Mouse (Mus musculus) limb, embryonic 11.5 days (tissue): Measurements from ENCODE around the gene Nup50. TPM values are rescaled to one million over a fixed set of nuclear protein-coding genes. Genes with fewer than 3 reads are reported as not detected.
A peak's percentile ranks its signal among the peaks of the same experiment; 100 is the strongest.

ENCODE experiments used
- ATAC-seq: fragments of 200-750 bp; cut with Nextera tagmentation; 2 replicates; pipeline ENCODE4 v1.8.0; 2017; ENCODE audit warnings: low read depth; ENCODE audit not compliant: insufficient number of reproducible peaks, low FRiP score, low TSS enrichment
- DNase-seq: peaks from one replicate; pipeline ENCODE4 v3.0.0-alpha.2; 2015; ENCODE audit warnings: low spot score
- H3K27ac ChIP-seq: fragments of 300-500 bp; sonication (generic); replicated peaks from 2 replicates; pipeline ENCODE4 v1.5.1; 2014; ENCODE audit warnings: low read depth, mild to moderate bottlenecking, low read length
- H3K27me3 ChIP-seq: fragments of 300-500 bp; sonication (generic); 2 replicates; pipeline ENCODE4 v1.6.1; 2014; ENCODE audit warnings: mild to moderate bottlenecking, low read length, mixed read lengths; ENCODE audit not compliant: control insufficient read depth, insufficient read depth
- H3K36me3 ChIP-seq: fragments of 300-500 bp; sonication (generic); 2 replicates; pipeline ENCODE4 v1.6.1; 2014; ENCODE audit warnings: mild to moderate bottlenecking, low read length, moderate library complexity, mixed read lengths; ENCODE audit not compliant: control insufficient read depth, insufficient read depth
- H3K4me1 ChIP-seq: fragments of 300-500 bp; sonication (generic); 2 replicates; pipeline ENCODE4 v1.6.1; 2014; ENCODE audit warnings: low read length, mixed read lengths; ENCODE audit not compliant: control insufficient read depth, insufficient read depth
- H3K4me2 ChIP-seq: fragments of 300-500 bp; sonication (generic); 2 replicates; pipeline ENCODE4 v1.6.1; 2014; ENCODE audit warnings: low read depth, mild to moderate bottlenecking, moderate library complexity; ENCODE audit not compliant: severe bottlenecking
- H3K4me3 ChIP-seq: fragments of 300-500 bp; sonication (generic); 2 replicates; pipeline ENCODE4 v1.5.1; 2014; ENCODE audit warnings: low read depth, low read length
- H3K9ac ChIP-seq: fragments of 300-500 bp; sonication (generic); 2 replicates; pipeline ENCODE4 v1.6.1; 2014; ENCODE audit warnings: mild to moderate bottlenecking, low read length
- H3K9me3 ChIP-seq: fragments of 300-500 bp; sonication (generic); 2 replicates; pipeline ENCODE4 v1.6.1; 2016; ENCODE audit warnings: low read length; ENCODE audit not compliant: control insufficient read depth
- WGBS: fragments of 180-500 bp; shearing (Covaris S2); extraction: QIAGEN DNeasy Blood & Tissue Kit; methylation state at CpG from one replicate; pipeline ENCODE4 v1.1.7; 2014; 5-methylcytosine and 5-hydroxymethylcytosine counted together
- polyA plus RNA-seq: library from polyadenylated mRNA; unstranded; fragments of >200 nt; fragmentation: Nextera tagmentation; extraction: Ambion mirVana; gene quantifications from 2 replicates; pipeline ENCODE4 v1.2.1, GENCODE M21; 2014

Nup50 gene
- polyA plus RNA-seq, 1 experiment from 2014 or later, result 64.8 TPM

DNA sequence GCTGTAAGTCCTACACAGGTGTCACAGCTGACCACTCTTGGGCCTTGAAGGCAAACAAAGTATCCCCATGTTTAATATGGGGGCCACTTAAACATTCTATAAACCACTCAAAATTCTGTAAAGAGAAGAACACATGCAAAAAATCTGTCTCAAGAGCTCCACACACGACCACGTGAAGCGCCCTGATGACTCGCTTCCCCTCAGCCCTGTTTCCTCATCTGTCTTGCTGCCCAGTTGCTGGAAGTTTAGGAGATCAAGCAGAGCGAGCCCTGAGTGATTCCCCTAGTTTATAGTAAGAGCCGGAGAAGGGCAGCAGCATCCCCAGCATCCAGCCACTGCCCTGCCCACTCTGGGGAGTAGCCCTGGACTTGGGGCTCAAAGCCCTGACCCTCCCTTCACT is 36.7 kb downstream of the Nup50 start:
- no peaks in the 10 kb centered on the region for H3K36me3 ChIP-seq
- H3K9ac ChIP-seq, result no peak overlapping the region
- H3K4me3 ChIP-seq, result no peak overlapping the region
- H3K9me3 ChIP-seq, result no peaks in the 10 kb centered on the region
- DNase-seq (no peak), ATAC-seq (no peak)
- no peak overlapping the region for H3K4me2 ChIP-seq
- H3K27me3 ChIP-seq, result no peaks in the 10 kb centered on the region
- H3K4me1 ChIP-seq, result no peaks in the 10 kb centered on the region
- no peak overlapping the region for H3K27ac ChIP-seq
- WGBS, result 89% methylated on average over 6 of the region's 6 CpGs

DNA sequence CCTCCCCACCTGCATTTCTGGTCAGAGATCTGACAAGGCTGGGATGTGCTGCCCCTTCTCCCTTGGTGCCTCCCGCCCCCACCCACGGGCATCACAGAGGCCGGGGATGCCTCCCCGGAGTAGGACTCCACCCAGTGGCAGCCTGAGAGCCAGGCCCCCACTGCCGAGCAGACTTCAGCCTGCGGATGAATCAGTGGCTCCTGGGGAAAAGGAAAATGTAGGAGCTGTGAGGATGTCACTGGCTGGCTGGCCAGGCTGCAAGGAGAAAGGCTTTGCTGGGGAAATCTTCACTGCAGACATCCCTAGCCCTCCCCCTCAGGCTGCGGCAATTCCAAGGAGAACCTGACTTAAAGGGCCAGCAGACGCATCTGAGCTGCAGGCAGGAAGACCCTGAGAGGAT is 37.5 kb downstream of the Nup50 start:
- H3K9ac ChIP-seq, result no peak overlapping the region
- no peak overlapping the region for H3K4me3 ChIP-seq
- no peak overlapping the region for H3K27ac ChIP-seq
- no peak for ATAC-seq
- H3K36me3 ChIP-seq, result no peaks in the 10 kb centered on the region
- H3K4me2 ChIP-seq, result no peak overlapping the region
- 31% methylated on average over 8 of the region's 8 CpGs for WGBS
- H3K27me3 ChIP-seq, result no peaks in the 10 kb centered on the region
- no peaks in the 10 kb centered on the region for H3K4me1 ChIP-seq
- no peak for DNase-seq
- H3K9me3 ChIP-seq, result no peaks in the 10 kb centered on the region

DNA sequence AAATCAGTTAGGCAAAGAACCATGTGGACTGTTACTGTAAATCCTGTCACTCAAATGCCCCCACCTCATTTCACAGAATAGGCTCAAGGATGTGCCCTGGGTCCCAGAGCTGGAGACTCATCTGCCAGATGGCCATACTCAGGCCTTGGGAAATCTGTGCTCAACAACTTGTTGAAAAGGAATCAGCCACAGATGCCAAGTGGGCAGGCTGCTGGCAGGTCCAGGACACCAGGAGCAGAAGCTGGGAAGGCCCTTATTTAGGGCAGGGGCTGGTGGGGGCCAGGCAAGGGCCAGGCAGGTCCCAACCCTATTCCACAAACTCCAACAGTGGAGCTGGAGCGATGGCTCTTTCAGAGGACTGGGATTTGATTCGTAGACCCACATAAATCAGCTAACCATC is 39.3 kb downstream of the Nup50 start:
- Histone ChIP-seq H3K9ac (no peak overlapping the region), H3K4me3 (no peak overlapping the region), H3K27me3 (no peaks in the 10 kb centered on the region), H3K27ac (no peak overlapping the region), H3K4me1 (no peaks in the 10 kb centered on the region), H3K36me3 (no peaks in the 10 kb centered on the region), H3K4me2 (no peak overlapping the region), H3K9me3 (no peaks in the 10 kb centered on the region)
- DNase-seq (no peak), ATAC-seq (no peak)
- 80% methylated on average over 2 of the region's 2 CpGs for WGBS

DNA sequence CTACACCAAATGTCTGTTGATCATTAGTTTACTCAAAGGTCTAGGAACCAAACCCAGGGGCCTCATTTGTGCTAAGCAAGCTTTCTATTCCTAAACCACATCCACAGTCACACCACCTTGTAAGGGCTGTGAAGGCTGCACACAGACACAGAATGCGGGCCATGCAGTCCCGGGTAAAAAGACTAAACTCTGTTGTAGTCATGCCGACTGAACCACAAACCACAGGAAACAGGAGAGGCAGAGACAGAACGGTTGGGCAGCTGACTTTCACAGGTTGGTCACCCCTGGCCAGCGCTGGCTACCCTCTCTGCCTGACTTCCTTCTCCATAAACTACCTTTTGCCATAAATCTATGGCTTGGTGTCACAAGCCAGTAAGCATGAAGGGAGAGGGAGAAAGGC is 41.6 kb downstream of the Nup50 start:
- ATAC-seq (no peak), DNase-seq (no peak)
- Histone ChIP-seq H3K27me3 (no peaks in the 10 kb centered on the region), H3K4me1 (no peaks in the 10 kb centered on the region), H3K36me3 (no peaks in the 10 kb centered on the region), H3K4me2 (no peak overlapping the region), H3K9me3 (no peaks in the 10 kb centered on the region), H3K27ac (no peak overlapping the region), H3K9ac (no peak overlapping the region), H3K4me3 (no peak overlapping the region)
- WGBS, result 83% methylated on average over 5 of the region's 5 CpGs

DNA sequence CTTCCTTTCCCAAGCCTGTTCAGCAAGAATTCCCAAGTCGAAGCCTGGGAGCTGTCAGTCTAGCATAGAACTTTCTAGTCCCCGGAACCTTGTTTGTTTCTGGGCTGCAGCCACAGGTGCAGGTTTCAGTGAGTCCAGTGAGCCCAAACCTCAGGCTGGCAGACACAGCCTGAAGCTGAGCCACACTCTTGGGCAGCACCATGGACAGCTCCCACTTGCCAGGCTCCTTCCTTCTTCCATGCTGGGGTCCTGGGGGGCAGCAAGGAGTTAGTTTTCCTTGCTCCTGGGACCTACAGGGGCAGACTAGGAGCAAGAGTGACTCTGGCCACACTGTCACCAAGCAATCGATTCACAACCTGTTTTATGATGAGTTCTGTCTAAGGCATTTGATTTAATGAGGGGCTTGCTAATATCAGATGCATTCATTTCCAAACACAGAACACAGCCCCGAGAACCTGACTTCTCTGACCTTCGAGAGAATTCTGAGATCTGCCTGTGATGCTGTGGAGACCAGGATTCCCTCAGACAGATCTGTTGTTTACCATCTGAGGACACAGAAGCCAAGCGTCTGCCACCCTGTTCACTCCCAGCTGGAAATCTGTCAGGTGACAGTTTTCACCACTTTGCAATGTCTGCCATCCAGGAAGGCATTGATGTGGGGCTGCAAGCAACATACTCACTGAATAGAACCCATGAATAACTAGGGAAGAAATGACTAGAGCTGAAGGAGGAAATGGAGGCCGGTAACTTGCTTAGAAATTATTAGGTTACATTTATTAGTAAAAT is 42.6 kb downstream of the Nup50 start:
- no peak for ATAC-seq
- no peak overlapping the region for H3K9ac ChIP-seq
- 60% methylated on average over 7 of the region's 7 CpGs for WGBS
- H3K4me1 ChIP-seq, result no peaks in the 10 kb centered on the region
- no peak overlapping the region for H3K4me2 ChIP-seq
- DNase-seq, result peak; percentile 85
- H3K9me3 ChIP-seq, result no peaks in the 10 kb centered on the region
- no peaks in the 10 kb centered on the region for H3K36me3 ChIP-seq
- H3K27me3 ChIP-seq, result no peaks in the 10 kb centered on the region
- H3K4me3 ChIP-seq, result no peak overlapping the region
- H3K27ac ChIP-seq, result no peak overlapping the region

DNA sequence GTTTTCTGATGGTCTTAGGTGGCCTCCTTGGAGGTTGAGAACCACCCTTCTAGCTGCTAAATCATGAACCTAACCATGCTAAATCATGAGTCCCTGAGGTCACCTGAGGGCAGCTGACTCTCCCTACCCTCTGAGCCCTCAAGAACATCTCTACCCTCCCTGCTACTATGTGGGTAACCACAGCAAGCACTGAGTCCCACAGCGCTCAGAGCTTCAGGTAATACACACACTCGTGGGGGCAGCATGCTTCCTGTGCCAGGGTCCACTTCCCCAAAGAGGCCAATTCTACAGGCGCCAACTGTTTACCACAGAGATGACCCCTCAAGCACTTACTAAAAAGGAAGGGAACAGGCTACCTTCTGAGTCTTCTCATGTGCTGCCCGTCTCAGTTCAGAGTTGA is 45.3 kb downstream of the Nup50 start:
- Histone ChIP-seq H3K27ac (no peak overlapping the region), H3K9me3 (no peaks in the 10 kb centered on the region), H3K4me1 (no peaks in the 10 kb centered on the region), H3K4me3 (no peak overlapping the region), H3K27me3 (no peaks in the 10 kb centered on the region), H3K36me3 (no peaks in the 10 kb centered on the region), H3K4me2 (no peak overlapping the region), H3K9ac (no peak overlapping the region)
- no peak for DNase-seq
- 94% methylated on average over 4 of the region's 4 CpGs for WGBS
- ATAC-seq, result no peak

DNA sequence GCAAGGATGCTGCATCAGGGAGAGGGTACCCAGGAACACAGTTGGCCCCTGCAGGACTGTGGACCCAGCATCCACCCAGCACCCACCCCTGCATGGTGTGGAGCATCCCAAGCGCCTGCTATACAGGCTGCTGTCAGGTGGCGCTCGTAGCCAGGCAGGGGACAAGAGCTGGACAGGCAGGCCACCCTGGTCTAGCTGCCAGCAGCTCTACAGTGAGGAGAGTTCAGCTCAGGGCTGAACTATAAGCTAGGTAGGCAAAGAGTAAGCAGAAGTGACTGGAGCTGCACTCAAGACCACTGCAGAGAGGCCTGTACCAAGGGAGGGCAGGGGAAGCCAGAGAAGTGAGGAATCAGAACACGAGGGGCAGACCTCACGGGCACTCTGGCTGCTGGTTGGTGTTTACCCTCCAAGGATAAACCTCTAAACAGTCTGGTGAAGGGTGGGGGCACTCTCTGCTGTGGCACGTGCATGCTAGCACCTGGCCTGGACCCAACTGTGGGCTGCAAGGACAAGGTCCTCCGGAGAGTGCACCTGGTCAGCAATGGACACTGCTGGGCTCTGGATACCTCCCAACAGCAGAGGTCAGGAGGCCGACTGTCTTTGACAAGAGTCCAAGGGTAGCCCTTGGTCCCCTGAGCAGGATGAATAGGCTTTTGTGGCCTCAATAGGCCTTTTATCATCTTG is 49.8 kb downstream of the Nup50 start:
- WGBS, result 83% methylated on average over 8 of the region's 8 CpGs

DNA sequence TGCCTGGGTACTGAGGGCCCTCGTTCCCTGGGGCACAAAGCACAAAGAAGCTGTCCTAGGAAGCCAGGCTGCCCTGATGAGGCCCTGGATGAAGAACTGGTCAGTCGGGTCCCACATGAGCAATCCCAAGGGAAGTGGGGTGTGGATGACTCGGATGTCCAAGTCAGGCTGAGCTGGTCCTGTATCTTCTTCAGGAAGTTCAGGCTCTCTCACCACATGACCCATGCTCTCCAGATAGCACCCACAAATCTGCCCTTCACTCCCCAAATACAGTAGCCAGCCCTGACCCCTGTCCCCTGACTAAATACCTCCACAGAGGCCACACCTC is 50.3 kb downstream of the Nup50 start:
- Histone ChIP-seq H3K9me3 (no peaks in the 10 kb centered on the region), H3K27ac (no peak overlapping the region), H3K27me3 (no peaks in the 10 kb centered on the region), H3K4me2 (no peak overlapping the region), H3K9ac (no peak overlapping the region), H3K4me1 (no peaks in the 10 kb centered on the region), H3K36me3 (no peaks in the 10 kb centered on the region), H3K4me3 (no peak overlapping the region)
- DNase-seq, result no peak
- WGBS, result 74% methylated on average over 3 of the region's 3 CpGs
- no peak for ATAC-seq

More for the DNA sequence above, 49.8 kb downstream of the Nup50 start:
- no peak overlapping the region for H3K4me2 ChIP-seq
- ATAC-seq, result no peak
- no peaks in the 10 kb centered on the region for H3K36me3 ChIP-seq
- no peaks in the 10 kb centered on the region for H3K4me1 ChIP-seq
- no peak overlapping the region for H3K4me3 ChIP-seq
- no peak overlapping the region for H3K27ac ChIP-seq
- H3K9me3 ChIP-seq, result no peaks in the 10 kb centered on the region
- H3K27me3 ChIP-seq, result no peaks in the 10 kb centered on the region
- DNase-seq, result no peak
- no peak overlapping the region for H3K9ac ChIP-seq
